In genomic region chr1:89344546-89344945, GRCm38 (mm10) we compare ENCODE assay signal across 8 mouse cellular contexts.
DNase-seq lines count a peak whose midpoint lies in the region.

No protein-coding gene starts in this region.

- intact Hi-C loops in heart, postnatal 14 days (cut with DNase I) = loop anchor here (1.0 kb wide), 1 partner anchor 180 kb away; no protein-coding TSS in a partner anchor
- intact Hi-C loops in left cerebral cortex, postnatal 25 days (cut with DNase I) = loop anchor here (5.0 kb wide), 1 partner anchor 178 kb away; no protein-coding TSS in a partner anchor

- peak; percentile 31 to 39 for DNase-seq in layer of hippocampus, postnatal 10 days (ENCODE audit: low spot score in 2 of 2)
- no peak for DNase-seq in layer of hippocampus, adult 9-11 months
- peak; percentile 64 for DNase-seq in R1 (ENCODE audit: low read depth, low spot score)
- DNase-seq in cerebellum, adult 18-20 months = peak; percentile 53 to 54
- DNase-seq in heart, postnatal 14 days = peak; percentile 35 to 61
- peak; percentile 57 for DNase-seq in lung, postnatal 10 days
- DNase-seq in right cerebral cortex, adult 2 months (ENCODE audit: low spot score in 2 of 2) = no peak
- no peak for DNase-seq in left cerebral cortex, postnatal 25 days (ENCODE audit: low spot score in 2 of 2)

Comparison
In these comparisons a context has a peak if more than half of its experiments do, and no peak if none do; other contexts are left out.
1. DNase-seq: peak in layer of hippocampus, postnatal 10 days (2 of 2), R1 (single experiment), cerebellum, adult 18-20 months (2 of 2), heart, postnatal 14 days (2 of 2) and lung, postnatal 10 days (single experiment); none in layer of hippocampus, adult 9-11 months (single experiment), right cerebral cortex, adult 2 months (0 of 2) and left cerebral cortex, postnatal 25 days (0 of 2).